Comparison of ENCODE assay signal across 24 mouse cellular contexts in genomic region chr1:45894168-45894912, GRCm38 (mm10). TPM values are rescaled to one million over a fixed set of nuclear protein-coding genes. Genes with fewer than 3 reads are reported as not detected.
A peak's percentile ranks its signal among the peaks of the same experiment; 100 is the strongest.
DNase-seq lines count a peak whose midpoint lies in the region; ATAC-seq and TF ChIP-seq lines count a peak whose summit lies in the region.
"Had no signal": no experiment of that assay in that cellular context is flagged by ENCODE, and none has a peak within 500 bp of the region (broad histone marks: within the 10 kb centered on the region; RNA-seq: fewer than 3 reads in every experiment).

No protein-coding gene starts in this region.

- no peak overlapping the region for H3K27ac ChIP-seq in limb, embryonic 11.5 days (replicated peaks; ENCODE audit: low read depth, low read length)
- no peak overlapping the region for H3K27ac ChIP-seq in limb, embryonic 10.5 days
- peak overlapping the region; percentile 63 for H3K27ac ChIP-seq in limb, embryonic 14.5 days (replicated peaks; ENCODE audit: low read depth, low read length)
- H3K27ac ChIP-seq in embryonic facial prominence, embryonic 10.5 days (replicated peaks), result no peak overlapping the region
- H3K27ac ChIP-seq: forebrain, embryonic 12.5 days; hindbrain, postnatal 0 days; liver, embryonic 13.5 days had no signal

- no peak overlapping the region for H3K4me3 ChIP-seq in limb, embryonic 11.5 days (ENCODE audit: low read depth, low read length)
- H3K4me3 ChIP-seq in limb, embryonic 10.5 days, result no peak overlapping the region
- no peak overlapping the region for H3K4me3 ChIP-seq in limb, embryonic 14.5 days (replicated peaks; ENCODE audit: low read length)
- no peak overlapping the region for H3K4me3 ChIP-seq in embryonic facial prominence, embryonic 10.5 days
- H3K4me3 ChIP-seq: forebrain, embryonic 12.5 days; liver, embryonic 13.5 days had no signal

- no peaks in the 10 kb centered on the region for H3K9me3 ChIP-seq in limb, embryonic 11.5 days (ENCODE audit: control insufficient read depth, low read length)
- no peaks in the 10 kb centered on the region for H3K9me3 ChIP-seq in limb, embryonic 10.5 days (replicated peaks)
- no peaks in the 10 kb centered on the region for H3K9me3 ChIP-seq in limb, embryonic 14.5 days (ENCODE audit: control insufficient read depth, low read length)
- H3K9me3 ChIP-seq in embryonic facial prominence, embryonic 10.5 days, result no peaks in the 10 kb centered on the region
- H3K9me3 ChIP-seq: forebrain, embryonic 12.5 days; liver, embryonic 13.5 days had no signal

- H3K4me1 ChIP-seq in limb, embryonic 11.5 days (ENCODE audit: control insufficient read depth, insufficient read depth, low read length), result no peaks in the 10 kb centered on the region; the same call in 1 of the 2 replicates
- peaks cover 7% of the 10 kb centered on the region for H3K4me1 ChIP-seq in limb, embryonic 10.5 days
- H3K4me1 ChIP-seq in limb, embryonic 14.5 days (ENCODE audit: control insufficient read depth, insufficient read depth, low read length), result peaks cover 7% of the 10 kb centered on the region
- no peaks in the 10 kb centered on the region for H3K4me1 ChIP-seq in embryonic facial prominence, embryonic 10.5 days
- H3K4me1 ChIP-seq: forebrain, embryonic 12.5 days; liver, embryonic 13.5 days had no signal

- DNase-seq in limb, embryonic 11.5 days (ENCODE audit: low spot score), result no peak
- DNase-seq in limb, embryonic 10.5 days (ENCODE audit: low spot score), result no peak
- DNase-seq in gastrocnemius, postnatal 14 days, result peak; percentile 32
- DNase-seq in heart, postnatal 14 days, result peak; percentile 16 to 35
- DNase-seq in limb, embryonic 14.5 days (ENCODE audit: low spot score), result peak; percentile 80
- no peak for DNase-seq in embryonic facial prominence, embryonic 10.5 days (ENCODE audit: low spot score)
- no peak for DNase-seq in left cerebral cortex, adult 9 months (ENCODE audit: low spot score in 2 of 2)
- DNase-seq: adrenal gland, postnatal 36 days; cerebellum, postnatal 10 days; embryo, embryonic 11 days; kidney, adult 8-10 months; kidney, postnatal 25 days; liver, embryonic 13.5 days had no signal

- peak; percentile 31; the same call in 1 of the 2 replicates for ATAC-seq in limb, embryonic 11.5 days (ENCODE audit: insufficient number of reproducible peaks, low FRiP score, low TSS enrichment, low read depth)
- peak; percentile 75 for ATAC-seq in limb, embryonic 14.5 days (ENCODE audit: low FRiP score, low read depth)
- ATAC-seq: activated CD4-positive, CD25-positive, alpha-beta regulatory T cell, adult 4 months; hindbrain, postnatal 0 days; Patski had no signal

- H3K36me3 ChIP-seq in limb, embryonic 11.5 days (ENCODE audit: control insufficient read depth, insufficient read depth, low read length), result no peaks in the 10 kb centered on the region
- no peaks in the 10 kb centered on the region for H3K36me3 ChIP-seq in limb, embryonic 10.5 days
- no peaks in the 10 kb centered on the region for H3K36me3 ChIP-seq in limb, embryonic 14.5 days (ENCODE audit: control insufficient read depth, insufficient read depth, low read length)
- H3K36me3 ChIP-seq in embryonic facial prominence, embryonic 10.5 days (replicated peaks), result no peaks in the 10 kb centered on the region
- H3K36me3 ChIP-seq: forebrain, embryonic 12.5 days; liver, embryonic 13.5 days had no signal

- intact Hi-C loops in gastrocnemius, postnatal 14 days (cut with DNase I; ENCODE audit: low total_unique reads), result no loop called here
- intact Hi-C loops in heart, postnatal 14 days (cut with DNase I), result no loop called here

- TF ChIP-seq POLR2A in limb, embryonic 14.5 days (IDR thresholded peaks at IDR 0.05; ENCODE audit: borderline replicate concordance, extremely low read depth, insufficient read depth, insufficient read length), result no peak

- no peak overlapping the region for H3K9ac ChIP-seq in limb, embryonic 11.5 days (ENCODE audit: low read length)
- no peak overlapping the region for H3K9ac ChIP-seq in limb, embryonic 14.5 days (ENCODE audit: low read depth, low read length, severe bottlenecking)
- H3K9ac ChIP-seq: forebrain, embryonic 12.5 days; liver, embryonic 13.5 days had no signal

- WGBS in limb, embryonic 11.5 days, result 53% methylated on average over 6 of the region's 6 CpGs
- 84% methylated on average over 6 of the region's 6 CpGs for WGBS in limb, embryonic 10.5 days
- 28% methylated on average over 6 of the region's 6 CpGs for WGBS in limb, embryonic 14.5 days
- WGBS in embryonic facial prominence, embryonic 10.5 days, result 93% methylated on average over 6 of the region's 6 CpGs

- H3K27me3 ChIP-seq in limb, embryonic 11.5 days (ENCODE audit: control insufficient read depth, insufficient read depth, low read length), result no peaks in the 10 kb centered on the region
- no peaks in the 10 kb centered on the region for H3K27me3 ChIP-seq in limb, embryonic 10.5 days (ENCODE audit: low read depth, poor library complexity, severe bottlenecking)
- H3K27me3 ChIP-seq in limb, embryonic 14.5 days (ENCODE audit: control insufficient read depth, insufficient read depth, low read length), result no peaks in the 10 kb centered on the region
- no peaks in the 10 kb centered on the region for H3K27me3 ChIP-seq in embryonic facial prominence, embryonic 10.5 days (replicated peaks; ENCODE audit: low read depth, poor library complexity, severe bottlenecking)
- H3K27me3 ChIP-seq: forebrain, embryonic 12.5 days; liver, embryonic 13.5 days; Patski had no signal

- no peak overlapping the region for H3K4me2 ChIP-seq in limb, embryonic 11.5 days (ENCODE audit: low read depth, severe bottlenecking)
- H3K4me2 ChIP-seq in limb, embryonic 14.5 days (replicated peaks; ENCODE audit: low read depth, low read length, severe bottlenecking), result no peak overlapping the region
- H3K4me2 ChIP-seq: forebrain, embryonic 12.5 days; liver, embryonic 13.5 days had no signal

RNA-seq across cellular contexts. Expression of gene Gm5269, which starts 4.3 kb away (rescaled TPM):
- polyA plus RNA-seq in limb, embryonic 11.5 days (2014; fragmentation: Nextera tagmentation; extraction: Ambion mirVana), result not detected in 2 replicates
- not detected in 2 replicates for polyA plus RNA-seq in limb, embryonic 10.5 days (2016; fragmentation: Nextera tagmentation; extraction: Ambion mirVana)
- total RNA-seq in gastrocnemius, postnatal 14 days (2021), result not detected
- total RNA-seq in heart, postnatal 14 days (2021), result not detected
- not detected in 2 replicates for polyA plus RNA-seq in limb, embryonic 14.5 days (2012; rRNA removed)
- polyA plus RNA-seq in limb, embryonic 14.5 days (2014; fragmentation: Nextera tagmentation; extraction: Ambion mirVana), result not detected in 2 replicates
- polyA plus RNA-seq in embryonic facial prominence, embryonic 10.5 days (2016; fragmentation: Nextera tagmentation; extraction: Ambion mirVana), result not detected in 2 replicates
- total RNA-seq: adrenal gland, postnatal 36 days; hindbrain, postnatal 0 days; left cerebral cortex, adult 8-10 months; megakaryocyte-erythroid progenitor cell, adult 5-6 weeks; midbrain, postnatal 0 days had no signal
- polyA plus RNA-seq: activated CD4-positive, CD25-positive, alpha-beta regulatory T cell, adult 4 months; forebrain, embryonic 12.5 days; heart, embryonic 14.5 days; hindbrain, postnatal 0 days; liver, embryonic 13.5 days; lung, embryonic 16.5 days; midbrain, postnatal 0 days; Patski; spleen, adult 2 months; stomach, embryonic 16.5 days had no signal

RNA-seq across cellular contexts. Expression of gene Slc40a1, which starts 32.0 kb away (rescaled TPM):
- polyA plus RNA-seq in limb, embryonic 11.5 days (2014; fragmentation: Nextera tagmentation; extraction: Ambion mirVana), result 7.6 and 8.4 TPM in 2 replicates
- 5.0 and 6.6 TPM in 2 replicates for polyA plus RNA-seq in limb, embryonic 10.5 days (2016; fragmentation: Nextera tagmentation; extraction: Ambion mirVana)
- total RNA-seq in gastrocnemius, postnatal 14 days (2021), result 10 to 100 TPM; 10.1 to 16.1 TPM
- total RNA-seq in heart, postnatal 14 days (2021), result 10 to 100 TPM; 14.9 to 17.3 TPM
- 15.9 and 16.0 TPM in 2 replicates for polyA plus RNA-seq in limb, embryonic 14.5 days (2012; rRNA removed)
- 46.1 and 50.7 TPM in 2 replicates for polyA plus RNA-seq in limb, embryonic 14.5 days (2014; fragmentation: Nextera tagmentation; extraction: Ambion mirVana)
- 8.2 and 8.7 TPM in 2 replicates for polyA plus RNA-seq in embryonic facial prominence, embryonic 10.5 days (2016; fragmentation: Nextera tagmentation; extraction: Ambion mirVana)

Comparison
In these comparisons a context has a peak if more than half of its experiments do, and no peak if none do; other contexts are left out.
1. DNase-seq: peak in gastrocnemius, postnatal 14 days (single experiment), heart, postnatal 14 days (2 of 2) and limb, embryonic 14.5 days (single experiment); none in limb, embryonic 11.5 days (single experiment), limb, embryonic 10.5 days (single experiment), embryonic facial prominence, embryonic 10.5 days (single experiment) and left cerebral cortex, adult 9 months (0 of 2).